Mouse (Mus musculus) testis, postnatal 14 days (tissue): Measurements from ENCODE around the gene Fam71a.

Experiments used
- DNase-seq: peaks from one replicate; pipeline ENCODE4 v3.0.0; 2021; ENCODE audit warnings: low spot score

Fam71a gene

GRCm38 (mm10) chr1:191164717-191165116 lies at the start of gene Fam71a:
Gene Fam71a, minus strand, starts transcription at chr1:191164817.
- DNase-seq: no peak

DNA sequence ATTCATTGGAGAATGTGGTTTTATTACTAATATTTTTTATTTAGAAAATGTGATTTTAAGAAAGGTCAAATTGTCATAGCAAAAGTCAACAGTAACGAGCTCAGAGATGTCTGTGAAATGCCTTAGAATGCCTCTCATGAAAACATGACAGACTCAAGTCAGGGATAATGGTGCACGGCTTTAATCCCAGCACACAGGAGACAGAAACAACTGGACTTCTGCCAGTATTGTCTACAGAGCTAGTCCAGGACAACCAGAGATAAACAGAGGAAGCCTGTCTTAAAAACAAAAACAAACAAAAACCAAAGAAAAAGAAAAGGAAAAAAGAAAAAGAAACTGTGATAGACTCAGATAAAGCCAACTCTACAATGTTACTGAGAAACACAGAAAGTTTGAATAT lies 46.5 kb upstream of the Fam71a start:
- DNase-seq: no peak

GRCm38 (mm10) chr1:191205791-191206190 lies 41.2 kb upstream of the Fam71a start:
- no peak for DNase-seq

DNA sequence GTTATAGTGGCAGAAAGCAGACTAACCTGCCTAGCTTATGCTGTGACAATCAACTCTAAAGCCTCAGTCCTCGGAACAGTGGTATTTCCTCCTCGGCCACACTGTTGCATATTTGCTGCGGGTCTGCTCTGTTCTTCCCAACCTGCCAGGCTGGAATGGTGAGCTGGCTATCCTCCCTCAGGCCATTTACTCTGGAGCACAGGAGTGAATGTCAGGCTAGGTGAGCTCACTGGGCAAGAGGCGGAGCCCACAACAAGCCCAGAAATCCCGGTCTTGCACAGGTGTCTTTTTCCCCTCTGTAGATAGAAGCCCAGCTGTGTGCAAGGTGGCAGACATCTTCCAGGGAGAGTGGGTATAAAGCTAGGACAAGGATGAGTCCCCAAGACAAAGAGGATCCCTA lies 40.3 kb upstream of the Fam71a start:
- DNase-seq: no peak

- no peak for DNase-seq
Measured at GRCm38 (mm10) chr1:191203496-191203895, 38.9 kb upstream of the Fam71a start.

DNA sequence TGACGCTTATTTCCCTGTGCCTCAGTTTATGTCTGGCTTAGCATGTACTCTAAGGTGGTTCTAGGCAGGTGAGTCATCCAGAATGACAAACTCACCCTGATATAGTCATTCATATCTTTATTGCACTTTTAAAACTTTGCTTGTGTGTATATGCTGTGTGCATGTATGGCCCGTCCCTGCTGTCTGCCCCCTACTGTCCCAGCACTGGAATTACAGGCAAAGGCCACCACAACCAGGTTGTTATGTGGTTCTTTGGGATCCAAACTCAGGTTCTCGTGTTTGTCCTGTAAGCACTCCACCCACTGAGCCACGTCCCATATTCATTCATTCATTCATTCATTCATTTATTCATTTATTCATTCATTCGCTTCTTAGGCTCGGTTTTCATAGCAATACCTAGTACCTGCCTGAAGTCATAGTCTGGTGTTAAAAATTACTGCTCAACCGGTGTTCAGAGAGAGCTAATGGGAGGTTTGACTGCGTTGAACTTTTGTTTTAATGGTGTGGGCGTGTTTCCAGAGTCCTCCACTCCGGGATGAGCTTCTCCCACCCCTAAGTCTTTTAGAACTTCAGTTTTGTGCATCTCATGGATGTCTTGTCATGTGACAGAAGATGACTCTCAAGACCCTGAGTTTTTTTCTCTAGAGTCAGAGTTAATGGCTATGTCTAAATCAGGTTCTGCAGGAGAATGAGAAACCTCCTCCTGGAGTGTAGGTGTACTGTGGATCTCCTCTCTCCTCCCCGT lies 37.8 kb upstream of the Fam71a start:
- DNase-seq: no peak

DNA sequence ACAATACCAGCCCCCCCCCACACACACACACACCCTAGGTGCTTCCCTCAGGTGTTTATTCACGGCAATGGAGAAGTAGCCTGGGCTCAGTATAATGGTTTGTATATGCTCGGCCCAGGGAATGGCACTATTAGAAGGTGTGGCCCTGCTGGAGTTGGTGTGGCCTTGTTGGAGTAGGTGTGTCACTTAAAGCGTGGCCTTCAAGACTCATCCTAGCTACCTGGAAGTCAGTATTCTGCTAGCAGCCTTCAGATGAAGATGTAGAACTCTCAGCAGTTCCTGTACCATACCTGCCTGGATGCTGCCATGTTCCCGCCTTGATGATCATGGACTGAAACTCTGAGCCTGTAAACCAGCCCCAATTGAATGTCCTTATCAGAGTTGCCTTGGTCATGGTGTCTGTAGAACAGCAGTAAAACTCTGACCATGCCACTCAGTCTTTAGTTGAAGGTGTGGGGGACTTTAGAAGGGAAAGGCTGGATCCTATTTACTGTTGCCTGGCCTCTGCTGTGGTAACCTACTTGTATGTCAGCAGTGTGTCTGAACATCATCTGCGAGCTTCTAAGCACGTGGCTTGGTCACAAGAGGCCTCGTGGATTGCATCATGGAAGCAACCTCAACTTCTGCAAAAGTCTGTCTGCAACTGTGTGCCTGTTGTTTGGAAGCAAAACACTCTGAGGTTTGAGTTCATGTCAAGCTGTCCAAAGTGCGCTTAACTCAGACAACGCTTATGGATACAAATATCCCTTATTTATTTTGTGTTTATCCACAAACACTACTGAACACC lies 36.4 kb upstream of the Fam71a start:
- no peak for DNase-seq

- no peak for DNase-seq
Measured at GRCm38 (mm10) chr1:191197916-191198315, 33.3 kb upstream of the Fam71a start.

DNA sequence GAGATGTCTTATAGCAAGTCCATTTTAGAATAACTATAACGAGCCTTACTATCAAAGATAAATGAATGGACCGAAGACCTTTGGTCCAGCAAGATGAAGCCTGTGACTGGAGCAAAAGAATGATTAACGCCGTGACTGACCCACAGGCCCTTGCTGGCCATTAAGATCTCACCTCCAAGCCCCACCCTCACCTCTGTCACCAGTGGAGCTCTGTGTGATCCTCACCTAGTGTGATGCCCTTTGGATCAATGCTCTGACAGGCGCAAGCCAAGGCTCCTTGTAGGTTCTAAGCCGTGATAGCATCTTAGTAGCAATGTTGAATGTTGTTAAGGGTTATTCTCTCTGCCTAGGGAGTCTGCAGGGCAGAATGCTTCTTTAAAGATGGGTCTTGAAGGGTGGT lies 31.4 kb upstream of the Fam71a start:
- DNase-seq: no peak

- DNase-seq: no peak
Measured at GRCm38 (mm10) chr1:191193657-191194424, 29.2 kb upstream of the Fam71a start.

- no peak for DNase-seq
Measured at GRCm38 (mm10) chr1:191192751-191193150, 28.1 kb upstream of the Fam71a start.

DNA sequence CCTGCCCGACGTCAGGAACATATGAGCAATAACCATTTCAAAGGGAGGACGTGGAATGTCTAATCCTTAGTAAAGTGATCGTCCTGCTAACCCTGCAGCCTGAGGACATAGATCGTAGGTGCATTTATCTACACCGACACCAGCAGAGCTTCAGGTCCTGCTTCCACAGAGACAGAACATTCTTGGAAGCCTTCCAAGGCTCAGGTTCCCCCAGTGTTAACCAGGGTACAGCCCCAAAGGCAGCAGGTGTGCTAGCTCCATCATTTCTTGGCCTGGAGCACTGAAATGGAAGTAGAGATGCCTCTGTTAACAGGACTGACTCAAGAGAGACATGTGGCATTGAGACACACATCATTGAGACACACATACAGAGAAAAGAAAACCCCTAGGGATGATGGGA lies 27.6 kb upstream of the Fam71a start:
- no peak for DNase-seq

- DNase-seq: no peak
Measured at GRCm38 (mm10) chr1:191189671-191190372, 25.2 kb upstream of the Fam71a start.

- DNase-seq: no peak
Measured at GRCm38 (mm10) chr1:191186386-191186770, 21.8 kb upstream of the Fam71a start.

GRCm38 (mm10) chr1:191185761-191186385 lies 21.3 kb upstream of the Fam71a start:
- DNase-seq: no peak

- peak; percentile 21 for DNase-seq
Measured at GRCm38 (mm10) chr1:191184841-191185251, 20.2 kb upstream of the Fam71a start.

DNA sequence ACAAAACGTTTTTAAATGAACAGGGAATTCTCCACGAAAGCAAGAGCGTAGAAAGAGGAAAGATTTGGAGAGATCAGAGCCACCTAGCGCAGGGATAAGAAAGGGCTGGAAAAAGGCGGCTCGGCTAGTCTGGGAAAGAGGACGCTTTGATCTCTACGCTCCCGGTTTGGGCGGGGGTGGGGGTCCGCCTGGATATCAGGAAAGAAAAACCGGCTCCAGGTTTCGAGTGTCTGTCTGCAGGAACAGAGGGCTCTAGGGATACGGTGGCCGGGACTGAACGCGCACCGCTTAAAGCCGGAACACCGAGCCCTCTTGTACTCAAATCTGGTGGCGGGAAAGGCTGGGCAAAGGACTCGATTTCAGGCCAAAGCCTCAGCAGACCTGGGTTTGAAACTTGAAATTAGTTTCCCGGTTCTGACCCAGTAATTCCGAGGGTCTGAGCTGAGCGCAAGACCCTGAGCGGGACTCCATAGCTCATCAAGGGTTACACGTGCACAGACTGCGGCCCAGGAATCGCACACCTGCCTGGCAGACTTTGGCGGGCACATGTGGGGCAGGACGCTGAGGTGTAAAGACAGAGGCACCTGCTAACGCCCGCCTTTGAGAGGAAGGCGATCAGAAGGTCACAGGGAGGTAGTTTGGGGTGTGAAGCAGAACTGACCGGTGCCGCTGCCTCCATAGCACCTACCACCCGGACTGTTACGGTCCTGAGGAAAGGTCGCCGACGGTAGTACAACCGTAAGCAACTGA lies 19.6 kb upstream of the Fam71a start:
- no peak for DNase-seq

- DNase-seq: peak; percentile 91
Measured at GRCm38 (mm10) chr1:191183163-191184065, 18.8 kb upstream of the Fam71a start.

DNA sequence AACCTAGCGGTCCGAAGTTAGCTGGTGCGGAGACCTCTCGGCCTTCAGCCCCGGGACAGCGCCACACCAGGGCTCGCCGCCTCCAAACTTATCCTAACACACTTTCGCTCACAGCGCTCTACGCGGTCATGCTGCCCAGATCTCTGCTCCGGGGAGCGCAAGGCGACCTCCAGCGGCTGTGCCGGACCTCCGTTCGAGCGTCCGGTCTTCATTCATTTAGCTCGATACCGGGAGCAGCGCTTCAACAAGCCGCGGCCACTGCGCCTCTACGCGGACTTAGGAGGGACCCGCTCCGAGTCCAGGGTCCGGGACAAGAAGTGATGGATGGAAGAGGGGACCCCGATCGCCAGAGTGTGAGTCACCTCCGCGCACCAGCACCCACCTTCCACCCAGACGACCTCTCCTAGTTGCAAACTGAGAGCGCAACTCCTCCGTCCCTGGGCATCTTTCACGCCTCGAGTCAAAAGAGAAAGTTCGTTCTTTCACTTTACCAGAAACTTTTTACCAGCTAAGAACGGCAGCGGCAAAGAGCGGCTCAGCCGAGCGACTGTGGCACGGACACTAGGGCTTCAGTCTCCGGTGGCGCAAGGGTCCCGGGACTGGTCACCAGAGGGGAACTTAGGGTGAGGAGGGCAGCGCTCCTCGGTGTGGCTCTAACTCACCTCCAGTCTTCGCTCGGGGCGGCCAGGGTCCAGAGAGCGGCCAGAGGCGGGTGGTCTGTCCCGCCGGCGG lies 18.0 kb upstream of the Fam71a start:
- DNase-seq: peak; percentile 45
